Mouse (Mus musculus) lung, embryonic 16.5 days (tissue): ENCODE measurements around the gene Pum1. TPM values are rescaled to one million over a fixed set of nuclear protein-coding genes. Genes with fewer than 3 reads are reported as not detected.

Source experiments
- ATAC-seq: fragments of 200-750 bp; cut with Nextera tagmentation; 2 replicates; pipeline ENCODE4 v1.8.0; 2017; ENCODE audit warnings: low read depth, mild to moderate bottlenecking, moderate library complexity
- H3K27ac ChIP-seq: fragments of 300-500 bp; sonication (generic); 2 replicates; pipeline ENCODE4 v1.5.1; 2014; ENCODE audit warnings: mild to moderate bottlenecking, control low read depth, low read length
- H3K27me3 ChIP-seq: fragments of 300-500 bp; sonication (generic); 2 replicates; pipeline ENCODE4 v1.6.1; 2014; ENCODE audit warnings: low read depth, low read length, mixed read lengths; ENCODE audit not compliant: control insufficient read depth, insufficient read depth
- H3K36me3 ChIP-seq: fragments of 300-500 bp; sonication (generic); 2 replicates; pipeline ENCODE4 v1.6.1; 2014; ENCODE audit warnings: low read length; ENCODE audit not compliant: control insufficient read depth, insufficient read depth
- H3K4me1 ChIP-seq: fragments of 300-500 bp; sonication (generic); replicated peaks from 2 replicates; pipeline ENCODE4 v1.6.1; 2014; ENCODE audit warnings: low read length, mixed read lengths; ENCODE audit not compliant: control insufficient read depth, insufficient read depth
- H3K4me2 ChIP-seq: fragments of 300-500 bp; sonication (generic); 2 replicates; pipeline ENCODE4 v1.6.1; 2014; ENCODE audit warnings: low read depth, low read length, control low read depth
- H3K4me3 ChIP-seq: fragments of 300-500 bp; sonication (generic); 2 replicates; pipeline ENCODE4 v1.5.1; 2014; ENCODE audit warnings: mild to moderate bottlenecking, low read length, control low read depth
- H3K9ac ChIP-seq: fragments of 300-500 bp; sonication (generic); 2 replicates; pipeline ENCODE4 v1.6.1; 2014; ENCODE audit warnings: low read length, control low read depth
- H3K9me3 ChIP-seq: fragments of 300-500 bp; sonication (generic); 2 replicates; pipeline ENCODE4 v1.6.1; 2016; ENCODE audit warnings: low read length; ENCODE audit not compliant: control insufficient read depth
- WGBS: fragments of 180-500 bp; shearing (Covaris S2); extraction: QIAGEN DNeasy Blood & Tissue Kit; methylation state at CpG from one replicate; pipeline ENCODE4 v1.1.7; 2014; 5-methylcytosine and 5-hydroxymethylcytosine counted together
- polyA plus RNA-seq: library from polyadenylated mRNA; unstranded; fragments of >200 nt; fragmentation: Nextera tagmentation; extraction: Ambion mirVana; gene quantifications from 2 replicates; pipeline ENCODE4 v1.2.1, GENCODE M21; 2015

Pum1 gene
- polyA plus RNA-seq, 1 experiment from 2014 or later, result 84.2 TPM

DNA sequence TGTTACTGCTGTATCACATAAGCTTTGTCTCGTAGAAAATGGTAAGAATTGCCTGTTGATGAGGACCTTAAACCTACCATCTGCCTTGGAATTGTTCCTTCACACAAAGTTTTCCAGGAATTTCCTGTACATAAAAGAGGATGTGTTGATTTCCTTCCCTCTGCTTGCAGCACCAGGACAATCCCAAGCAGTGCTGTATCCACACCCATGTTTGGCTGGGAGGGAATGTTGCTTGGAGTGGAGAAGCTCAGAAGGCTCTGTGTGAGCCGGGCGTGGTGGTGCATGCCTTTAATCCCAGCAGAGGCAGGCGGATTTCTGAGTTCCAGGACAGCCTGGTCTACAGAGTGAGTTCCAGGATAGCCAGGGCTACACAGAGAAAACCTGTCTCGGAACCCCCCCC lies 98.7 kb downstream of the Pum1 start:
- Histone ChIP-seq H3K9me3 (no peaks in the 10 kb centered on the region), H3K36me3 (peaks cover 69% of the 10 kb centered on the region), H3K4me3 (no peak overlapping the region), H3K27me3 (no peaks in the 10 kb centered on the region), H3K27ac (no peak overlapping the region), H3K4me1 (no peaks in the 10 kb centered on the region), H3K4me2 (no peak overlapping the region), H3K9ac (no peak overlapping the region)
- 71% methylated on average over 5 of the region's 5 CpGs for WGBS
- ATAC-seq, result 0 out of 2 replicates have a peak, but pooled peaks have one; percentile 31

DNA sequence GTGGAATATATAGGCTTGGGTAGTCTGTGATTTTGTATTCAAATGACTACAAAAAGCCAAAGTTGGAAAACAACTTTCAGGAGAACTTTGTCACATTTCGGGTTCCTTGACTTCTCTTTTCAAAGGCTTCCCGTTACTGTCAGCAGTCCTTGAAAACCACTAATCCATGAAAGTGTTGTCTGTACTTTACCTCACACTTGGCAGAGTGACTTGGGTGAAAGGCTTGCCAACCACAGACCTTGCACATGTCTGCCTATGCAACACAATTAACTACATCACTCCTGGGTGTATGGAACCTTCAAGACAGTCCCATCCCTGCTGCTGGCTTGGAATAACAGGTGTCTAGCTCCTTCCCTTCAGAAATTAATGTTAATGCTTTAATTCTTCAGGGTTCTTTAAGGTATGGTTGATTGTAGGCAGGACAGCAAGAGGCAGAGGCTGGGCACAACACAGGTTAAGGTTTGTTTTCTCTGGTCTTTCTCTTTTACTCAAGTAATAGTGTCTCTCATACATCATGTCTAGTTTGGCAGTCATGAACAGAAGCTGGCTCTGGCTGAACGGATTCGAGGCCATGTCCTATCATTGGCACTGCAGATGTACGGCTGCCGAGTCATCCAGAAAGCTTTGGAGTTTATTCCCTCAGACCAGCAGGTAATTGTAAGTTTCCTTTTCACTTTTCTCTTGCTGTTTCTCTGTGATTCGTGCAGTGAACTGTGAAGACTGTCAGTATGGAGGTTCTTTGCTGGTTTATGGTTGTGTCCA lies 102.5 kb downstream of the Pum1 start:
- Histone ChIP-seq H3K36me3 (peaks cover 74% of the 10 kb centered on the region), H3K9ac (no peak overlapping the region), H3K4me1 (no peaks in the 10 kb centered on the region), H3K27me3 (no peaks in the 10 kb centered on the region), H3K27ac (no peak overlapping the region), H3K9me3 (no peaks in the 10 kb centered on the region), H3K4me2 (no peak overlapping the region), H3K4me3 (no peak overlapping the region)
- 91% methylated on average over 7 of the region's 7 CpGs for WGBS
- no peak for ATAC-seq

GRCm38 (mm10) chr4:130766387-130766786 lies 103.3 kb downstream of the Pum1 start:
- H3K4me2 ChIP-seq, result no peak overlapping the region
- H3K27ac ChIP-seq, result no peak overlapping the region
- H3K4me1 ChIP-seq, result no peaks in the 10 kb centered on the region
- 93% methylated on average over 1 of the region's 2 CpGs for WGBS
- H3K9me3 ChIP-seq, result no peaks in the 10 kb centered on the region
- ATAC-seq, result no peak
- no peak overlapping the region for H3K9ac ChIP-seq
- peaks cover 75% of the 10 kb centered on the region for H3K36me3 ChIP-seq
- H3K27me3 ChIP-seq, result no peaks in the 10 kb centered on the region
- no peak overlapping the region for H3K4me3 ChIP-seq

- H3K36me3 ChIP-seq, result peaks cover 77% of the 10 kb centered on the region
- no peak overlapping the region for H3K27ac ChIP-seq
- no peaks in the 10 kb centered on the region for H3K4me1 ChIP-seq
- H3K4me2 ChIP-seq, result no peak overlapping the region
- no peaks in the 10 kb centered on the region for H3K27me3 ChIP-seq
- ATAC-seq, result no peak
- no peak overlapping the region for H3K9ac ChIP-seq
- H3K9me3 ChIP-seq, result no peaks in the 10 kb centered on the region
- WGBS, result 88% methylated on average over 4 of the region's 4 CpGs
- no peak overlapping the region for H3K4me3 ChIP-seq
Observed at GRCm38 (mm10) chr4:130766926-130767325, 103.8 kb downstream of the Pum1 start.

GRCm38 (mm10) chr4:130773899-130774298 lies 110.8 kb downstream of the Pum1 start:
- ATAC-seq, result no peak
- H3K27ac ChIP-seq, result no peak overlapping the region
- no peaks in the 10 kb centered on the region for H3K9me3 ChIP-seq
- no peak overlapping the region for H3K9ac ChIP-seq
- WGBS, result 82% methylated on average over 4 of the region's 4 CpGs
- peaks cover 9% of the 10 kb centered on the region for H3K4me1 ChIP-seq
- peaks cover 62% of the 10 kb centered on the region for H3K36me3 ChIP-seq
- H3K4me2 ChIP-seq, result no peak overlapping the region
- no peak overlapping the region for H3K4me3 ChIP-seq
- H3K27me3 ChIP-seq, result no peaks in the 10 kb centered on the region

GRCm38 (mm10) chr4:130774822-130775221 lies 111.7 kb downstream of the Pum1 start:
- Histone ChIP-seq H3K36me3 (peaks cover 62% of the 10 kb centered on the region), H3K9ac (no peak overlapping the region), H3K4me3 (no peak overlapping the region), H3K9me3 (no peaks in the 10 kb centered on the region), H3K27ac (no peak overlapping the region), H3K4me1 (peaks cover 9% of the 10 kb centered on the region), H3K27me3 (no peaks in the 10 kb centered on the region), H3K4me2 (no peak overlapping the region)
- ATAC-seq, result no peak
- WGBS, result 86% methylated on average over 4 of the region's 4 CpGs

- Histone ChIP-seq H3K4me1 (peaks cover 9% of the 10 kb centered on the region), H3K4me3 (no peak overlapping the region), H3K36me3 (peaks cover 56% of the 10 kb centered on the region), H3K27me3 (no peaks in the 10 kb centered on the region), H3K4me2 (no peak overlapping the region), H3K9ac (no peak overlapping the region), H3K27ac (no peak overlapping the region; the same call in 1 of the 2 replicates), H3K9me3 (no peaks in the 10 kb centered on the region)
- ATAC-seq, result no peak
- WGBS, result 38% methylated on average over 10 of the region's 10 CpGs
Observed at GRCm38 (mm10) chr4:130777647-130778046, 114.5 kb downstream of the Pum1 start.

DNA sequence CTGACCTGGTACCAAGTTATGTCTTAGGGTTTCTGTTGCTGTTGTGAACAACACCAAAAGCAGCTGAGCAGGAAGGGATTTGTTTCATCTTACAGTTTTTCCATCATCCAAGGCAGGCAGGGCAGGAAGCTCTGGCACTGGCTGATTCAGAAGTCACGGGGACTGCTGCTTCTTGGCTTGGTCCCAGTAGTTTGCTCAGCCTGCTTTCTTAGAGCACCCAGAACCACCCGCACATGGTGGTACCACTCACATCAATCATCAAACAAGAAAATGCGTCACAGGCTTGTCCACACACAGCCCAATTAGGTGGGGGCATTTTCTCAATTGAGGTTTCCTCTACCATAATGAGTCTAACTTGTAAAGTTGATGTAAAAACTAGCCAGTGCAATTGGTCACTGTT lies 115.9 kb downstream of the Pum1 start:
- Histone ChIP-seq H3K27ac (no peak overlapping the region), H3K36me3 (peaks cover 44% of the 10 kb centered on the region), H3K4me2 (no peak overlapping the region)

GRCm38 (mm10) chr4:130782492-130782891 lies 119.4 kb downstream of the Pum1 start:
- peaks cover 27% of the 10 kb centered on the region for H3K36me3 ChIP-seq
- peaks cover 3% of the 10 kb centered on the region; the same call in 1 of the 2 replicates for H3K4me1 ChIP-seq
- ATAC-seq, result no peak
- H3K27me3 ChIP-seq, result no peaks in the 10 kb centered on the region
- 89% methylated on average over 2 of the region's 2 CpGs for WGBS
- no peaks in the 10 kb centered on the region for H3K9me3 ChIP-seq
- H3K27ac ChIP-seq, result no peak overlapping the region
- H3K9ac ChIP-seq, result no peak overlapping the region
- H3K4me2 ChIP-seq, result no peak overlapping the region
- no peak overlapping the region for H3K4me3 ChIP-seq

More for the DNA sequence above, 115.9 kb downstream of the Pum1 start:
- WGBS, result 56% methylated on average over 3 of the region's 3 CpGs
- no peaks in the 10 kb centered on the region for H3K9me3 ChIP-seq
- no peak overlapping the region for H3K9ac ChIP-seq
- no peak overlapping the region for H3K4me3 ChIP-seq
- peaks cover 9% of the 10 kb centered on the region for H3K4me1 ChIP-seq
- H3K27me3 ChIP-seq, result no peaks in the 10 kb centered on the region
- ATAC-seq, result no peak; the same call in 1 of the 2 replicates
